Mouse (Mus musculus) cerebellum, adult (tissue): ENCODE results near the gene Cd40.

ENCODE experiments used
- ATAC-seq: cut with Nextera tagmentation; 2 replicates; pipeline ENCODE4 v1.9.2; 2017; ENCODE audit warnings: mild to moderate bottlenecking, moderate library complexity, mixed read lengths; ENCODE audit not compliant: insufficient number of reproducible peaks, low FRiP score, low TSS enrichment

Cd40 gene

DNA sequence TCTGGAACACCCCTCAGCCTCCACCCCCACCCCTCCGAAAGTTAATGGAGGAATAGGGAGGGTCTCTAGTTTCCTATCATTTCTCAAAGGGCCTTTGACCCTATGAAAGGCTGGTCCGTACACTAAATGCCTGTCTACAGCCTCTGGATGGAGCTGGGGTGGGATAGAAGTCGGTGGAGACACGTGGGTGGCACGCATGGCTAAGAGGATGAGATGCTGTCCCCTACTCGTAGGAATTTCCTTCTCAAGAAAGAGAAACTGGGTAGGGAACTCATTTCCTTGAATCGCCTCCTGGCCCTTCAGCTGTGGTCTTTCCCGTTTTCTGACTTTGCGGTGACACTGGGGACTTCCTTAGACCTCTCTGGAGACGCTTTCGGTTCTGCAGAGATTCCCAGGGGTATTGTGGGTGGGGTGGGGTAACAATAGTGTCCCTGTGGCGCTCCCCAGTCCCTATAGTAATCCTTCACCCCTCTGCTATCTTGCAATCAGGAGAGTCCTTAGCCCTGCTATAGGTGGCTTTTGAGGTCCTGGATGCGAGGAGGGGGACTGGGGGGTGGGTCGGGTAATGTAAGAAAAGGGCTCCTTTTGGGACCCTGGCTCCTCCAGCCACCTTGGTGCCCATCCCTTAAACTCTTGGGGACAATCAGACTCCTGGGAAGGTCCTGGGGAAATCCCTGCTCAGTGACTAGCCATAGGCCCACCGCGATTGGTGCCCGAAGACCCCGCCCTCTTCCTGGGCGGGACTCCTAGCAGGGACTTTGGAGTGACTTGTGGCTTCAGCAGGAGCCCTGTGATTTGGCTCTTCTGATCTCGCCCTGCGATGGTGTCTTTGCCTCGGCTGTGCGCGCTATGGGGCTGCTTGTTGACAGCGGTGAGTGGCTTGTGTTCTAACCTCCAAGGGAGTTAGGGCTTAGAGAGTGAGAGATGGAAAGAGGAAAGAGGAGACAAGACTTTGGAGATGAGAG lies at the start of gene Cd40:
Gene Cd40 (plus strand): TSS at position 740 of the 965 bp plus-strand sequence.
- no peak for ATAC-seq

GRCm38 (mm10) chr2:165006813-165007212 lies 48.6 kb upstream of the Cd40 start:
- ATAC-seq: no peak

DNA sequence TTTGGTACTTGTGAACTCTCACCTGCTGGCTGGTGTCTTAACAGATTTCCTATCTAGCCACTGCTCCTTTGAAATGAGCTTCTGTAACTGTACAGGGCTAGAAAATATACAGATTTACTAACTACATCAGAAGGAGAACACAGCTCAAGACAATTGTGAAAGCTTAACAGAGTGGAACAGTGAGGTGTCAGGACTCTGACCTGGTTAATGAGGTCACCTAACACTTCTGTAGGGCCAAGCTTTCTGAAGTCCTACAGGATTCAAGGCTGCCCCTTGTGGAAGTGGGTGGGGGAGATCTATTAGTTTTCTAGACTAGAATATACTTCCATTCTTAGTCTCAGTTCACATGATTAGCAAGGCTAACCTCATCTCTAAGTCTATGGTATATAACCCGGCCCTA lies 47.4 kb upstream of the Cd40 start:
- ATAC-seq: no peak

DNA sequence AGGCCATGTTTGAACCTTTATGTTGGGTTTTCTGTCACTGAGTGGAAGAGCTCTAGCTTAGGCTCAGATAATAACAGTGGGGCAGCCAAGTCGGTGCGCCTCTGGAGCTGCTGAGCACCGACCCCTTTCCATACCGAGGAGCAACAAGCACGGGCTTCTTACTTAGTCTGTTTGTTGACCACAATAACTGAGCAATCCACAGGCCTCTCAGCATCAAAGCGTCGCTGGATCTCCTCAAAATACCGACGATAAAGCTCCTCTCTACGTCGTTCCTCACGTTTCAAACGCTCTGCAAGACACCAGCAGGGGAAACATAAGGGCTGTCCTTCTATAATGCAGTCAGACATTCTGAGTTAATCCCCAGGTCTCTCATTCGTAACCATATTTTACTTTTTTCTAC lies 46.3 kb upstream of the Cd40 start:
- no peak for ATAC-seq

- no peak for ATAC-seq
Measured at GRCm38 (mm10) chr2:165009581-165009980, 45.8 kb upstream of the Cd40 start.

DNA sequence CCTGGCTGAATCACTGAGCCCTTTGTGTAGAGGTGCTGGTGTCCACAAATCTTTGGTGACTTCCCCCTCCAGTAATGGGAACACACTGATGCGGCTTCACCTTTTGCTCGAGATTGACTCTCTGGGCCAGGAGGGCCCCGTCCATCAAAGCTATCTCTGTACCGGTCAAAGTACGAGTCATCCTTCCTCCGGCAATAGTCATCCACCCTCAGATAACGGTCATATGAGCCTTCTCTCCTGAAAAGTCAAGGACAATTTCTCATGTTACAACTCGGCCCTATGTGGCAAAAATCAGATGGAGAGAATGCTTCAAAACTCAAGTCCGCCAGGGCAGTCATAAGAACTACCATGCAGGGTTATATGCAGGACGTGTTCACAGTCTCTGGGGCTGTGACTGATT lies 45.1 kb upstream of the Cd40 start:
- no peak for ATAC-seq

GRCm38 (mm10) chr2:165014935-165015334 lies 40.5 kb upstream of the Cd40 start:
- ATAC-seq: no peak

GRCm38 (mm10) chr2:165020490-165020889 lies 34.9 kb upstream of the Cd40 start:
- no peak for ATAC-seq

GRCm38 (mm10) chr2:165027163-165027562 lies 28.3 kb upstream of the Cd40 start:
- no peak for ATAC-seq

DNA sequence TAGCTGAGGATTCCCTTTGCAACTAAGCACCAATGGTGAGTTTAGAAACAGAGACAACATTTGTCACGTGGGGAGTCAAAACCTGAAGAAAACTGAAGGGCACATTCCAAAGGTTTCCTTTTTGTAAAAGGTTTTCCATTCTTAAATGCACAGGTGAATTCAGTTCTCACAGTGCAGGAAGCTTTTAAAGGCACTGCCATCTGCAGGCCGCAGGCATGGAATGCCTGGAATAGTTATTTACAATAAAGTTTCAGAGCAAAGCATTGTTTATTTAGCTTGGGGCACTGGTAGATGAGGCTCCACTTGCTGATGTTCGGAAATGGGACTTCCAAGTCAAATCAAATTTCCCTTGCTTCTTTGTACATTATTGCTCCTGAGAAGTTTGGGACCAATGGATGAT lies 22.9 kb upstream of the Cd40 start:
- ATAC-seq: no peak

DNA sequence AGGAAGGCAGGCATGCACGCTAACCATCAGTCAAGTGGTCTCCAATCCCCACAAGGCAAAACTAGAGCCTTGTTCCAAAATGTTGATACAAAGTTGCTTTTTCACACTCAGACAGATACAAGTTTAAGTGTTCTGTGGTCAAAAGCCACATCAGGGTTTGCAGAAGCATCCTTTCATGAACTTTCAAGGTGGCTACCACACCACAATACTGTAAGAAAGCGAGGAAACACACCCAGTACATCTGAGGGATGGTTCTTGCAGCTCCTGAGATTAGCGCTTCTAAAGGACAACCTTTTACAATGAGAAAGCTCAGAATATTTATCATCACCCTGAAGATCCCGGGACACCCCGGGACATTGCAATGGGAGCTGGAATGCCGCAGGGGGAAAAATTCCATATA lies 22.1 kb upstream of the Cd40 start:
- no peak for ATAC-seq

GRCm38 (mm10) chr2:165034131-165035057 lies 21.0 kb upstream of the Cd40 start, which contains the start of gene Ncoa5:
Gene Ncoa5, minus strand, starts transcription at chr2:165034867.
- ATAC-seq: peak; percentile 93

- ATAC-seq: no peak
Measured at GRCm38 (mm10) chr2:165035058-165035431, 20.4 kb upstream of the Cd40 start.

GRCm38 (mm10) chr2:165037415-165037814 lies 18.0 kb upstream of the Cd40 start:
- ATAC-seq: no peak

DNA sequence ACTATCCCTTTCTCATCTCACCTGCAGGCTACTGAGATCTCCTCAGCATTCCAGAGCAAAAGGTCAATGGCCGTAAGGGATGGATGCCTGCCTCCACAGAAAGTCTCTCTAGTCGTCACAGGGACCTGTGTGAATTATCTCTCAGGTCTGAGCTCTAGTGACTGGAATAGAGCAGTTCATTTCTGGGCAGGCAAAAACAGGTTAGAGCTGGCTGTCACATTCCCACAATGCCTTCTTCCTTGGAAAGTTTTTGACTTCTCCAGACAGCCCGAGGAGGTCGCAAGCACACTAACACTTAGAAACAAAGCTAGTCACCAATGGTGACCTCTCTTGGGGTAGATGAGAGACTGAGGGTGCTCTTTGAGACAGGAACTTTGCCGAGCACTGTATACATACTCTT lies 13.3 kb upstream of the Cd40 start:
- ATAC-seq: no peak

DNA sequence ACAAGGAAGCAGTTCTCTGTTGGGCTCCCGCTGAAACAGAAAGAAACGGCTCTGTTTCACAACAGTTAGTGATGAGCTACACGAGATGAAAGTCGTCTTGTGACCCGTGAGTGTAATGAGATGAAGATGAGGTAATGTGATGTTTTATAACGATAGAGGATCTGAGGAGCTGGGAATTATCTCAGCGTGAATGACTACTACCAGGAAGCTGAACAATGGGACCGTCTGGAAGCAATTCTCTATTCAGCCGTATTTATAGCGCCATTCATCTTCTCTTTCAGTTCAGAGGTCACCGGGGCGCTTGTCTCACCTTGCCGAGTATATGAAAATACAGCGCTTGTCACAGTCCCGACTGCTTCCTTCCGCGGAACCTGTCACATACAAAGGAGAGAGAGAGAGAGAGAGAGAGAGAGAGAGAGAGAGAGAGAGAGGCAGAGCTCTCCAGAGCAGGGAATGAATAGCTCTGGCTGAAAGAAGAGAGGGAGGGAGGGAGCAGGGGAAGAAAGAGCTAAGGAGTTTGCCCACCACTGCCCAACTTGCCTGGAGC lies 12.3 kb upstream of the Cd40 start:
- no peak for ATAC-seq

- no peak for ATAC-seq
Measured at GRCm38 (mm10) chr2:165043729-165044128, 11.7 kb upstream of the Cd40 start.

- no peak for ATAC-seq
Measured at GRCm38 (mm10) chr2:165049044-165049443, 6.4 kb upstream of the Cd40 start.

DNA sequence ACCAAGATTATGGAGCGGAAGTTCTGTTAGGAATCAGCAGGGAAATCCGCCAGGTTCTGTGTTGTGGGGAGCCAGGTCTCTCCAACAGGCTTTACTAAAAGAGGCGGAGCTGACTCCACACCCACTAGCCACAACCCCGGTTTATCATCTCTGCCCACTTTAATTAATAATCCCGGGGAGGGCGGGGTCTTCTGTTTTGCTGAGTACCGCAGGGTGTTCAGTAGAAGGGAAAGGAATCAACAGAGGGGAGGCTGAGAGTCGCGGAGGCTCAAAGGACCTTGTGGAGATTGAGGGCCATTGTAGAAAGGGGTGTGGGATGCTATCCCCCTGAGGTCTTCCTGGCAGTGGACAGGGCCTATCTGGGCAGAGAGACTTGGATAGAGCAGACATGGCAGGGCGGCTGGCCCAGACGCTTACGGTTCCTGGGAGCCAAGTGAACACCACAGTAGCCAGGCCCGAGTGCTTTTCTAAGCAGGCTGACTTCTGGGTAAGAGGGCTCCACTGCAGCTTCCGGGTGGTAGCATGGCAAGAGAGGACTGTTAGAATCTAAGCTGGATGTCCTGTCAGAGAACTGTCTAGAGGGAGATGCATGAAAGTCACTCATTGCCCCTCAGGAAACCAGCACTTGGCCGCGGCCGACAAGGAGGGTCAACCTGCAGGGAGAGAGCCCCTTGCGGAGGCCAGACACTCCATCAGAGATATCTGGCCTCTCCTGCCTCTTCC lies 4.4 kb upstream of the Cd40 start:
- ATAC-seq: no peak

DNA sequence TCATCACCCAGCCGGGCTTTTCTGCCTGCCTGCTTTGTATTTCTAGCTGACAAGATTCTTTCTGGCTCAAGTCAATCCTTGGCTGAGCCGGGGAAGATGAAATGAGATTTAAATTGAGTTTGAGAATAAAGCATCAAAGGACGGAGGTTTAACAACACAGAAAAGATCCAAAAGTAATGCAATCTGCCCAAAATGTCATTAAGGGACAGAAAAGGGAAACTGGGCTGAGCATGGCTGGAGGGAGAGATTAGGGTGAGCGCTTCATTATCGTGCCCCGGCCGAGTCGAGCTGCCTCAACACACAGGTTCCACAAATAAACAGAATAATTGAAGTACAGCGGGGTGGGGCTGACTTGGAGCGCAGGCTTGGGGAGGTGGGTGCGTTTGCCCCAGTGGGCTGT lies 3.9 kb upstream of the Cd40 start:
- ATAC-seq: no peak
